12 mouse cellular contexts compared by ENCODE assay signal in genomic region chr9:46309121-46309520, GRCm38 (mm10). TPM values are rescaled to one million over a fixed set of nuclear protein-coding genes. Genes with fewer than 3 reads are reported as not detected.
DNase-seq lines count a peak whose midpoint lies in the region; ATAC-seq and TF ChIP-seq lines count a peak whose summit lies in the region.
"Had no signal": no experiment of that assay in that cellular context is flagged by ENCODE, and none has a peak within 500 bp of the region (broad histone marks: within the 10 kb centered on the region; RNA-seq: fewer than 3 reads in every experiment).

No protein-coding gene starts in this region.

- no peaks in the 10 kb centered on the region for H3K27me3 ChIP-seq in intestine, postnatal 0 days (replicated peaks; ENCODE audit: control insufficient read depth, insufficient read depth, low read length)
- 0 out of 2 replicates have a peak, but pooled peaks cover 3% of the 10 kb centered on the region for H3K27me3 ChIP-seq in intestine, embryonic 15.5 days (replicated peaks)
- H3K27me3 ChIP-seq in embryonic facial prominence, embryonic 11.5 days (ENCODE audit: control insufficient read depth, insufficient read depth, low read length): no peaks in the 10 kb centered on the region

- no peaks in the 10 kb centered on the region for H3K36me3 ChIP-seq in intestine, postnatal 0 days (ENCODE audit: control insufficient read depth, insufficient read depth)
- no peaks in the 10 kb centered on the region for H3K36me3 ChIP-seq in intestine, embryonic 15.5 days
- H3K36me3 ChIP-seq in embryonic facial prominence, embryonic 11.5 days (replicated peaks; ENCODE audit: control insufficient read depth, insufficient read depth, low read depth, low read length): no peaks in the 10 kb centered on the region

- no peak overlapping the region for H3K4me3 ChIP-seq in intestine, postnatal 0 days (ENCODE audit: low read depth, low read length)
- H3K4me3 ChIP-seq in intestine, embryonic 15.5 days (replicated peaks): no peak overlapping the region
- no peak overlapping the region for H3K4me3 ChIP-seq in embryonic facial prominence, embryonic 11.5 days (ENCODE audit: low read depth, low read length)

- no peaks in the 10 kb centered on the region for H3K4me1 ChIP-seq in intestine, postnatal 0 days (replicated peaks; ENCODE audit: control insufficient read depth, insufficient read depth, low read length)
- H3K4me1 ChIP-seq in intestine, embryonic 15.5 days (replicated peaks): 0 out of 2 replicates have a peak, but pooled peaks cover 5% of the 10 kb centered on the region
- H3K4me1 ChIP-seq in embryonic facial prominence, embryonic 11.5 days (ENCODE audit: control insufficient read depth, insufficient read depth, low read length): no peaks in the 10 kb centered on the region

- H3K9ac ChIP-seq in intestine, postnatal 0 days (ENCODE audit: low read depth, low read length): no peak overlapping the region
- no peak overlapping the region for H3K9ac ChIP-seq in intestine, embryonic 15.5 days
- no peak overlapping the region; the same call in 1 of the 2 replicates for H3K9ac ChIP-seq in embryonic facial prominence, embryonic 11.5 days (replicated peaks; ENCODE audit: low read length)

- peak; percentile 74 for TF ChIP-seq CTCF in intestine, postnatal 0 days (IDR thresholded peaks at IDR 0.05; ENCODE audit: low read depth)

- DNase-seq in thymus, postnatal 4 days: peak; percentile 48
- DNase-seq in thymus, postnatal 14 days: no peak
- DNase-seq in embryonic facial prominence, embryonic 11.5 days (ENCODE audit: low spot score): peak; percentile 61
- no peak for DNase-seq in B cell, adult 2 months
- no peak for DNase-seq in urinary bladder, postnatal 10 days (ENCODE audit: low spot score)
- no peak for DNase-seq in layer of hippocampus, adult 18-20 months (ENCODE audit: low spot score in 2 of 2)
- DNase-seq: gastrocnemius, postnatal 14 days had no signal

- no peak for ATAC-seq in intestine, postnatal 0 days
- ATAC-seq in intestine, embryonic 15.5 days: no peak
- no peak for ATAC-seq in embryonic facial prominence, embryonic 11.5 days (replicated peaks; ENCODE audit: insufficient number of reproducible peaks, low FRiP score, low TSS enrichment, low read depth)
- ATAC-seq: activated CD4-positive, CD25-positive, alpha-beta regulatory T cell, adult 4 months had no signal

- 16% methylated on average over 7 of the region's 7 CpGs for WGBS in intestine, postnatal 0 days
- WGBS in intestine, embryonic 15.5 days: 10% methylated on average over 7 of the region's 7 CpGs
- WGBS in embryonic facial prominence, embryonic 11.5 days: 16% methylated on average over 7 of the region's 7 CpGs

- no peak overlapping the region for H3K27ac ChIP-seq in intestine, postnatal 0 days (ENCODE audit: low read depth, low read length)
- H3K27ac ChIP-seq in intestine, embryonic 15.5 days: no peak overlapping the region
- H3K27ac ChIP-seq in embryonic facial prominence, embryonic 11.5 days (replicated peaks; ENCODE audit: low read depth, low read length): no peak overlapping the region

- no peak overlapping the region for H3K4me2 ChIP-seq in intestine, postnatal 0 days (replicated peaks; ENCODE audit: low read depth)
- H3K4me2 ChIP-seq in intestine, embryonic 15.5 days (replicated peaks): no peak overlapping the region
- no peak overlapping the region for H3K4me2 ChIP-seq in embryonic facial prominence, embryonic 11.5 days (ENCODE audit: low read depth, low read length)

- H3K9me3 ChIP-seq in intestine, postnatal 0 days (ENCODE audit: control insufficient read depth): no peaks in the 10 kb centered on the region
- no peaks in the 10 kb centered on the region for H3K9me3 ChIP-seq in intestine, embryonic 15.5 days
- no peaks in the 10 kb centered on the region for H3K9me3 ChIP-seq in embryonic facial prominence, embryonic 11.5 days (replicated peaks; ENCODE audit: control insufficient read depth, low read length)

RNA-seq across cellular contexts. Expression of gene 4931429L15Rik, which starts 10.7 kb away (rescaled TPM):
- not detected in 2 replicates for polyA plus RNA-seq in intestine, postnatal 0 days (2015; fragmentation: Nextera tagmentation; extraction: Ambion mirVana)
- polyA plus RNA-seq in intestine, embryonic 15.5 days (2015; fragmentation: Nextera tagmentation; extraction: Ambion mirVana): not detected in 2 replicates
- polyA plus RNA-seq in embryonic facial prominence, embryonic 11.5 days (2014; fragmentation: Nextera tagmentation; extraction: Ambion mirVana): not detected in 2 replicates
- not detected for total RNA-seq in layer of hippocampus, adult 18-20 months (2021)
- total RNA-seq: gastrocnemius, postnatal 14 days; layer of hippocampus, postnatal 14 days had no signal
- polyA plus RNA-seq: activated CD4-positive, CD25-positive, alpha-beta regulatory T cell, adult 4 months; spleen, adult 2 months had no signal

RNA-seq across cellular contexts. Expression of gene Bud13, which starts 26.3 kb away (rescaled TPM):
- polyA plus RNA-seq in intestine, postnatal 0 days (2015; fragmentation: Nextera tagmentation; extraction: Ambion mirVana): 6.4 and 8.0 TPM in 2 replicates
- polyA plus RNA-seq in intestine, embryonic 15.5 days (2015; fragmentation: Nextera tagmentation; extraction: Ambion mirVana): 19.7 and 20.0 TPM in 2 replicates
- polyA plus RNA-seq in embryonic facial prominence, embryonic 11.5 days (2014; fragmentation: Nextera tagmentation; extraction: Ambion mirVana): 34.0 and 34.4 TPM in 2 replicates
- total RNA-seq in layer of hippocampus, adult 18-20 months (2021): 10 to 100 TPM; 11.3 to 11.9 TPM

RNA-seq across cellular contexts. Expression of gene Zpr1, which starts 36.3 kb away (rescaled TPM):
- polyA plus RNA-seq in intestine, postnatal 0 days (2015; fragmentation: Nextera tagmentation; extraction: Ambion mirVana): 21.6 and 24.4 TPM in 2 replicates
- polyA plus RNA-seq in intestine, embryonic 15.5 days (2015; fragmentation: Nextera tagmentation; extraction: Ambion mirVana): 57.2 and 63.2 TPM in 2 replicates
- polyA plus RNA-seq in embryonic facial prominence, embryonic 11.5 days (2014; fragmentation: Nextera tagmentation; extraction: Ambion mirVana): 65.9 and 67.1 TPM in 2 replicates
- 10 to 100 TPM; 35.8 to 39.5 TPM for total RNA-seq in layer of hippocampus, adult 18-20 months (2021)

RNA-seq across cellular contexts. Expression of gene Apoa5, which starts 40.7 kb away (rescaled TPM):
- 0.56 and 0.64 TPM in 2 replicates for polyA plus RNA-seq in intestine, postnatal 0 days (2015; fragmentation: Nextera tagmentation; extraction: Ambion mirVana)
- polyA plus RNA-seq in intestine, embryonic 15.5 days (2015; fragmentation: Nextera tagmentation; extraction: Ambion mirVana): 0.38 TPM in 2 replicates
- polyA plus RNA-seq in embryonic facial prominence, embryonic 11.5 days (2014; fragmentation: Nextera tagmentation; extraction: Ambion mirVana): not detected in 2 replicates
- total RNA-seq in layer of hippocampus, adult 18-20 months (2021): not detected
- total RNA-seq: gastrocnemius, postnatal 14 days; layer of hippocampus, postnatal 14 days had no signal
- polyA plus RNA-seq: activated CD4-positive, CD25-positive, alpha-beta regulatory T cell, adult 4 months had no signal

Comparison
In these comparisons a context has a peak if more than half of its experiments do, and no peak if none do; other contexts are left out.
1. DNase-seq: peak in thymus, postnatal 4 days (single experiment) and embryonic facial prominence, embryonic 11.5 days (single experiment); none in thymus, postnatal 14 days (single experiment), B cell, adult 2 months (0 of 2), urinary bladder, postnatal 10 days (single experiment) and layer of hippocampus, adult 18-20 months (0 of 2).